Mouse (Mus musculus): ENCODE results near the gene Exoc6b.

GRCm38 (mm10) chr6:85029671-85030070 is 39.6 kb downstream of the Exoc6b start:
- no peak for TF ChIP-seq POLR2A (IDR thresholded peaks at IDR 0.05; ENCODE audit: insufficient read length, low read depth)
- TF ChIP-seq POLR2AphosphoS2 (IDR thresholded peaks at IDR 0.05; ENCODE audit: insufficient read length, low read depth) = no peak
- TF ChIP-seq MYOD1 (IDR thresholded peaks at IDR 0.05; ENCODE audit: control insufficient read depth in 1 of 3, insufficient read length in 2 of 3, low read depth in 2 of 3) = no peak
- no peak for TF ChIP-seq USF1 (IDR thresholded peaks at IDR 0.05; ENCODE audit: low read depth)
- no peak for TF ChIP-seq TCF3 (IDR thresholded peaks at IDR 0.05; ENCODE audit: insufficient read length, low read depth)
- TF ChIP-seq E2F4 (IDR thresholded peaks at IDR 0.05; ENCODE audit: insufficient read depth) = no peak
- TF ChIP-seq TCF12 (IDR thresholded peaks at IDR 0.05; ENCODE audit: insufficient read depth, poor library complexity, severe bottlenecking) = no peak
- no peak for TF ChIP-seq CEBPB (IDR thresholded peaks at IDR 0.05; ENCODE audit: insufficient read depth, poor library complexity, severe bottlenecking)
- no peak for TF ChIP-seq MAX (IDR thresholded peaks at IDR 0.05; ENCODE audit: low read depth)
- no peak for TF ChIP-seq MYOG (IDR thresholded peaks at IDR 0.05; ENCODE audit: control insufficient read depth in 1 of 3, insufficient read depth in 1 of 3, insufficient read length in 2 of 3, low read depth in 2 of 3)
- TF ChIP-seq SRF (IDR thresholded peaks at IDR 0.05; ENCODE audit: control insufficient read depth, insufficient read length, low read depth) = no peak

Measured in myocyte (in vitro differentiated cells).